Mouse (Mus musculus) MEL-GATA-1-ER (cell line): ENCODE results near the gene Terb2.
"Not testable (repeated sequence)": the region's sequence is repeated elsewhere in the genome, so short reads cannot be mapped to it uniquely, and the experiment has no call there.

ENCODE experiments used
- DNase-seq: peaks from one replicate; pipeline ENCODE4 v3.0.0-alpha.2; 2012; ENCODE audit warnings: low read depth; ENCODE audit errors: extremely low read depth

Gene Terb2

DNA sequence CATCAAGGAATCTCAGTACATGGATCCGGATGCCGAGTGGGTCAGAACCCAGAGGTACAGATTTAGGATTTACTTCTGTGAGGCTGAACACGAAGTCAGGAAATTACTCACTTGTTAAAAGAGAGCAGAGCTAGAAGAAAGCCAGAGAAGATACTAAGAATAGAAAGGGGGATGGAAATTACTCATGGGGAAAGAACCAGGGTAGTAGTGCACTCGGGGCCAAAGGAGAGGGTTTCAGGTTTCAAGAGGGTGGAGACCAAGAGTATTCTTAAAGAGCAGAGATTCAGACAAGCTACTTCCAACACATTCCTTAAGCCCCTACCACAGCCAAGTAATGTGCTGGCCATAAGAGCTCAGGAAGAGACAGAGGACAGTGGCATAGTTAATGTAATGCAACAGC lies 24.5 kb upstream of the Terb2 start:
- DNase-seq, result no peak

DNA sequence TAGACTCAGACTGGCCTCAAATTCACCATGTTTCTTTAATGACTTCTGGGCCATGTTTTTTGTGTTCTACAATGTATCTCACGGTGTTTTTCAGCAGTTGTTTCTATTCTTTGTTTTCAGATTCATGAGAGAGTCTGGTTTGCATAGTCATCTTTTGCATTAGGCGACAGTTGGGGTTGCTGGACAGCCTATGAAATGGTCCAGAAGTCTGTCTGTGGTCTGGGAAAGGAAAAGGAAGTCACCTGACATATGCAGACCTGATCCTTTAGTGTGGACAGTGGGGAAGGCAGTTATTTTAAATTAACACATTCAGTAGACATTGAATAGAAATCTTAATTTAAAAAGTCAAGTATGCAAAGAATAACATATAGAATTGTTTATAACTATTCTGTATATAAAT lies 23.5 kb upstream of the Terb2 start:
- DNase-seq, result no peak

DNA sequence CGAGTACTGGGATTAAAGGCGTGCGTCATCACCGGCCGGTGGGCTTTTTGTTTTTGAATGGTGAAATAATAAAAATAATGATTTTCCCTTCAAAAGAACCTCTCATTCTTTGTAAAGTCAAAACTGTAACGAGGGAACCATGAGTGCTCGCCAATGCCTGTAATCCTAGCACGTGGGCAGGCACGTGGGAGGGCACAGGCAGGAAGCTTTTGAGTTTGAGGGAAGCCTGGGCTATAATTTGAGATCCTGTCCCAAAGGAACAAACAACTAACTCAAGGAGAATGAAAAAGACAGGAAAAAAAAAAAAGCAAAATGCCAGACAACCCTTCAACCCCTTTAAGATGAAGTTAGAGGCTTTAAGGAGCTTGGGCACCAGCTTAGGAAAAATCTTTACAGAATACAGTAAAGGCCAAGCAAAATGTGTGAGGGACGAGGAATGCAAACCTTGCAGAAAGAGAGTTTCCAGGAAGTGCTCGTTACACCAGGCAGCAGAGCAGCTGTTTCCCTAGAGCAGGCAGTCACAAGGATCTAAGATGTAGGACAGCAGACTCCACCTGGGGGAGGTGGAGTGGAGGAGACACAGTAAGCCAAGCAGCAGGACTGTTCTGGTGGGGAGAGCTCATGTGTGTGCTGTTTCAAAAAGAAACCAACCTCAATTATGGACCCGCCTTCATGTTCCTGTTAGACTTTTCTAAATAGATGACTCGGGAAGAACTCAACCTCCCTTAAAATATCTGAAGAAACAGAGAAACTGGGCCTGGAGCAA lies 22.5 kb upstream of the Terb2 start:
- DNase-seq, result no peak

DNA sequence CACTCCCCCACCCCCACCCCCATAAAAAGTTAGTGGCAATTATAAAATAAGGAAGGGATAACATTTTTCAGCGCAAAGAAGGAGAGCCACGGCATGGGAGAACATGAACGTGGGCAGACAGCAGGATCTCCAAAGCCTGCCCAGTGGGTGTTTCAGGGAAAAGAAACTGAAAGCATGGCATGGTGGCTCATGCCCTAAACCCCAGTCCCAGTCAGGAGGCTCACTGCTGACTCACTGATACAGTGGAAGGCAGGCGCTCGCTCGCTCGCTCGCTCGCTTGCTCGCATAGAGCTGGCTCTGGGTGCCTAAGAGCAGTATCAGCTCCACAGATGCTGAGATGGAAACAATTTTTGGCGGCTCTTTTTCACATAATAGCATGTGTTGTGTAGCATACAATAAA lies 21.8 kb upstream of the Terb2 start:
- DNase-seq, result no peak

DNA sequence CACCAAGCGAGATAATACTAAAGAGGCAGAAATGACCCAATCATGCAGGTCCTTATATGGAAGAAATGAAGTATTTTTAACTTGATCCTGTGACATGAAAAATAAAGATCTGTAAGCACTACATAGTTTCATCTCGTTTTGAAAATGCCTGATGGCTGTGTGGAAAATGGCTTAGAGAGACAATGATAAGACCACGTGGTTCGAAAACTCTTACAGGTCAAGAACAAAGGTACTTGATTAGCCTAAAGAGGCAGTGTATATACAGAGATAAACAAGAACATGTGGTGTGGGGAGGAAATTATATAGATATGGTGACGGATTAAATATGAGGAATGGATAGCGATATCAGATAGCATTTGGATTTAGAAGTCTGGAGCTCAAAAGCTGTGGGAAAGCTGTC lies 14.8 kb upstream of the Terb2 start:
- no peak for DNase-seq

DNA sequence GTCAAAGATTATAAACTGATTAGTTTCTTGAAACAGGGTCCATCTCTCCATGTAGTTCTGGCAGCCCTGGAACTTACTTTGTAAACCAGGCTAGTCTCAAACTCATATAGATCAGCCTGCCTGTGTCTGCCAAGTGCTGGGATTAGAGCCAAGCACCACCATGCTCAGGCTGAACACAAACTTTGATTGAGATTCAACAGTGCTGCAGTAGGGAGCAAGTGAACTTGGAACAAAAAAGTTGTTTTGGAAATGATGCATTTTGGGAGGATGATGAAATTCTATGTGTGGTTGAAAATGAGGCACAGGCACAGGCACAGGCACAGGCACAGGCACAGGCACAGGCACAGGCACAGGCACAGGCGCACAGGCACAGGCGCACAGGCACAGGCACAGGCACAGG lies 13.9 kb upstream of the Terb2 start:
- no peak for DNase-seq

DNA sequence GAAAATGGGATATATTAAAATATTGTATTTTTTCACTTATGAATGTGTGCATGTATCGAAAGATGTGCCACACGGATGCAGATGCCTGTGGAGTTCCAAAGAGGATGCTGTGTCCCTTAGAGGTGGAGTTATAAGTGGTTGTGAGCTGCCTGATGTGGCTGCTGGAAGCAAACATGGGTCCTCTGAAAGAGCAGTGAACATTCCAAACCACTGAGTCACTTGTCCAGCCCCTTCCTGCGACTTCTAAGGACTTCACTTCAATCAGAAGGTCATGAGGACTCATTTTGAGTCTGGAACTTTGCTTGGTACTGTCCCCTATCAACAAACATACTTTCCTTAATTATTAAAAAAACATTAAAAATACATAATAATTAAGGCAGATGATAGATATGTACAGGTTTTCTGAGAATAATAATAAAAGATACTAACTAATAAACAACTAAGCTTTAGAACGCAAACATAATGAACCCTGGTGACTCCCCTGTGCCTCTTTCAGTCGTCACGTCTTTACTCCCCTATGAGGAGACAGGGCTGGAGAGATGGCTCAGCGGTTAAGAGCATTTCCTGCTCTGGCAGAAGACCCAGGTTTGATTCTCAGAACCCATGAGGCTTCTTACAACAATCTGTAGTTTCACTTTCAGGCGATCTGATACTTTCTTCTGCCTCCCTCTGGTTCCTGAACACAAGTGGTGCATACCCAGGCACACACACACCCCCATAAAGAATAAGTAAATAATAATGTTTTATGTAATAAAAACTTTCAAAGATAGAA lies 5.8 kb upstream of the Terb2 start:
- DNase-seq, result no peak

DNA sequence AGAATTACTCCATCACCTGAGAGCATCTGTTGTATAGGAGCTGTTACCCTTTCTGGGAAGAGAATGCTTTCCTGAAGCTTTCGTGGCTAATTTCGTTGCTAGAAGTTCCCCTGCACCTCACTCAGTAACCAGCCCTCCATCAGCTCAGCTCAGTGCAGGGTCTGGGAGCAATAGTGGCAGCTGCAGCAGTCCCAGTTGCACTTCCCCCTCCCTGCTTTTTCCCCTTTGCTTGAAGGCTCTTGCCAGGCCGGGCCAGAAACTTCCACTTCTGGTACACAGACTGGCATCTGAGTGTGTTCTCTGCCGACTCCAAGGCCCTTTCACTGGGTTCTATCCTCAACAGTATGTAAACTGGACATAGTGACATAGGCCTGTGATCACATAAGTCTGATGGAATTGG lies 986 bp upstream of the Terb2 start:
- DNase-seq, result no peak

DNA sequence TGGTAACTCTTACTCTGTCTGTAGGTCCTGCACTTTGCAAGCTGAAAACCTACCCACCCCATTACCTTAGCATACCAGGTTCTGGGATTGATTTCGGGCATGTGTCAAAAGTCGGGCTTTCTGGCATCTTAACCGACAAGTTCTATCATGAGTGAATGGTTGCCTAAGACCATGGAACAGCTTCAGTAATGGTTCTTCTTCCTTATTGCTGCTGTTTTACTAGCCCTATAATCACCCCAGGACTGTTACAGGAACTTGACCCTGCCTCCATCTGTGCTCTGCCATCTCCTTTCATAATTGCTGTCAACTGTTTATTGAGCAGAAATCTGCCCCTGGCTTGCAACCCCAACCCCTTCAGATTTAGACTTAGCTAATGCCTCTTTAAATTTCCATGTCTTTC lies 679 bp downstream of the Terb2 start:
- DNase-seq, result no peak

DNA sequence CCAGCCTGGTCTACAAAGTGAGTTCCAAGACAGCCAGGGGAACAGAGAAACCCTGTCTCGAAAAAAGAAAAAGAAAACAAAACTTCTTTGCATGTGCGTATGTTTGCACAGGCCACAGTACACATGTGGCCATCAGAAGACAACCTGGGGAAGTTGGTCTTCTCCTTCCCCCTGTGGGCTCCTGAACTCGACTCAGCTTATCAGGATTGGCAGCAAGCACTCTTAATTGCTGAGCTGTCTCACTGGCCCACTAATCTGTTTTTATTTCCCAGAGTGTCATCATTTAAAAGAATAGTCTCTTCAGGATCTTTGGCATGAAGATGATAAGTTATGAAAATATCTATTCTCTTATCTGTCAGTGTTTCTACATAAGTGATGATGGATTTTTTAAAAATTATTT lies 5.8 kb downstream of the Terb2 start:
- peak; percentile 32 for DNase-seq

DNA sequence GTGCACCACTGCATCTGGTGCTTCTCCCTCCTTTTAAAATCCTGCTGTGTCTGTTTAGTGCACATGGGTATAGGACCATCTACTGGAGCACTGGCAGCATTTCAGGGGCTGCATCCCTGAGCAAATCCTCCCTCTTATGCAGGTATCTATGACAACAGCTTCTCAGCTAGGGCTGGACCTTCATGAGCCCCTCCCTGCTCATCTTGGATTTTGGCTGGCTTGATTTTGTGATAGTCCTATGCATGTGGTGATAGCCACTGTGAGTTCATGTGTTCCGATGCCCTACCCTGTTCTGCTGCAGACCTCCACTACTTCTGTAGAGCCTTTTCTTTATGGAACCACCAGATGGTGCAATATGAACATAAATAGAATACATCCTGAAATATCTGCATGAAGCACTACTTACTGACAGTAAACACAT lies 8.4 kb downstream of the Terb2 start:
- peak; percentile 51 for DNase-seq

DNA sequence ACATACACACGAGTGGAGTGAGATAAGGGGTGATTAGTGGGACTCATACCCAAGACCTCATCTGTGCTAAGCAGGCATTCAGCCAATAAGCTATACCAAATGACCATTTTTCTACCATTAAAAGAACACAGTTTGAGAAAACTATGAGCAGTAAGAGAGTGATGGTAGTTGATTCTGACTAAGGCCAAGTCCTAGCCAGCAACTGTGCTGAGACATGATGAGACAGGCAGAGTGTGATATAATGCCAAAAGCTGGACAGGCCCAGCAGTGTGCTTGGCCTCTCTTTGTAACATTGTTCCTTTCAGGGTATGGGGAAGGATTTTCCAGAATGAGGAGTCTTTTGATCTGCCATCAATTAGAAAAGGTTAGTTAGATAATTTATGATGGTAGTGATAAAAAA lies 15.4 kb downstream of the Terb2 start:
- DNase-seq, result no peak

DNA sequence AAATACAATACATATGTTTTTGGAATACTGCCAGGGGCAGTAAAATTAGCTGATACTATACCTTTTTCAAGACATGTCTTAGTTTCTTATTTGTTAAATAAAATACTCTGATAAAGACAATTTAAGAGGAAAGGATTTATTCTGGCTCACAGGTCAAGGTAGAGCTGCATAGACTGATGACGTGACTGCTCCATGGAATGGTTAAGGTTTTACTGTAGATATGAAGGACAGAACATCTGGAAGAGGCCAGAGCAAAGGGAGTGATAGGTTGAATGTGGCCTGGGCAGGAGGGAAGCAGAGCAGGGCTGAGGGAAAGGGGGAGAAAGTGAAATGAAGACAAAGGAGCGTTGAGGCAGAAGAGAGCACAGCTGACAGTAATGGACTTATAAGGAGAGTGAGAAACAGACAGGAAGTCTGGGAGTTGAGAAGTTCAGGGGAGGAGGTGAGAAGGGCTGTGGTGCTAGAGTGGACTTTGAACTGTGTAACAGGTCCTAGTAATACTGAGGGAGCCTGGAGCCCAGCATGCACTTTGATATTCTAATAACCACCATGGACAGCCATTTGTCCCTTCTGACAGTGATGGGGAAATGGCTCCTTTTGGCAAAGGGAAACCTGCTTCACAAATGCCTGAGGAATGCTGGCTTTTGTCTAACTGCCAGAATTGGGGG lies 20.5 kb downstream of the Terb2 start:
- no peak for DNase-seq

DNA sequence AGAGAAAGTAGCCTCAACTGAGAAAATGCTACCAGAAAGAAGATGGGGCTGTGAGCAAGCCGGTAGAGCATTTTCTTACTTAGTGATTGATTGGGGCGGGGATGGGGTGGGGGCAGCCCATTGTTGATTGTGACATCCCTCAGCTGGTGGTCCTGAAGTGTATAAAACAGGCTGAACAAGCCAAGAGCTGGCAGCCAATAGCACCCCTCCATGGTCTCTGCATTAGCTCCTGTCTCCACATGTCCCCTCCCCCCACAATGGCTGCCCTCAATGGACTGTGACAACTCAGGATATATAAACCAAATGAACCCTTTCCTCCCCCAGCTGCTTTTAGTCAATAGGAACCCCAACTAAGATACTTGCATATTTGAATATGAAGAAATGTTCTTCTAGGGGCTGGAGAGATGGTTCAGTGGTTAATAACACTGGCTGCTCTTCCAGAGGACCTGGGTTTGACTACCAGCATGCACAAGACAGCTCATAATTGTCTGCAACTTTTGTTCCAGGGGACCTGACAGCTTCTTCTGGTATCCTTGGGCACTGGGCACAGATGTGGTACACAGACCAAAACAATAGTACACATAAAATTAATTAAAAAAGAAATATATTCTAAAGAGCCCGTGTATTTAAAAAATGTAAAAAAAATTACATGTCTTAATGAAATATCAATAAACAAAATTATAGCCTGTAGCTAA lies 24.6 kb downstream of the Terb2 start:
- DNase-seq, result no peak

DNA sequence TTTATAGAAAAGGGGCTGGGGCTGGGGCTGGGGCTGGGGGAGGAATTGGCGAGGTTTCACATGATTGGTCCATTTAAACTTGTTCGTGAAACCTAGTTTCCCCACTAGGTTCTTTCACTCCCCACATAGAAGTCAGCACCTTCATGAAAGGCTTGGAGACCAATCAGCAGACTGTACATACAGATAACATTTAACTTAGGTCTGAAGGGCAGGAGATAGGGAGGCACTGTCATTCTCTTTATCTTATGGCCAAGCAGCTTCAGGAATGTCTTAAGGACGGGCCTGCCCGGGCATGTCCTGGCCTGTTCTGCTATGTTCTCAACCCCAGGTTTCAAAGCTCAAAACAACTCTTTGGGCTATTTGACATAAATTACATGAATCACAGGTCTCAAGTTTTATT lies 31.0 kb downstream of the Terb2 start:
- DNase-seq, result not testable (repeated sequence)

DNA sequence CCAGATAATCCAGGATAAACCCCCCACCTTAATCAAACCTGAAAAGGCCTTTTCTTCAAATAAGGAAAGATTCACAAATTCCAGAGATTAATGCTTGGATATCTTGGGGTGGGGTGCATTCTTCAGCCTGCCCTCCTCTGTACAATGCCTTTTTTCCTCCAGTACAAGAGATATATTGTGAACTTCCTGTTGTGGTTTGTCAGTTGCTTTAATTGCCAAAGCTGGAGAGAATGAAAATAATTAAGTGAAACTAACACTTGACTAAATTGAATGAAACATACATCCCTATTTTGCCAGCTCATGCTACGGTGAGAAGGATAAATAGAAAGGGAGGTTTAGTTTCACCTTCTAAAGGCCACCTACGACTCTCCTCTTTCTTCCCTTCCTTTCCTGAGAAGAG lies 32.2 kb downstream of the Terb2 start:
- no peak for DNase-seq

DNA sequence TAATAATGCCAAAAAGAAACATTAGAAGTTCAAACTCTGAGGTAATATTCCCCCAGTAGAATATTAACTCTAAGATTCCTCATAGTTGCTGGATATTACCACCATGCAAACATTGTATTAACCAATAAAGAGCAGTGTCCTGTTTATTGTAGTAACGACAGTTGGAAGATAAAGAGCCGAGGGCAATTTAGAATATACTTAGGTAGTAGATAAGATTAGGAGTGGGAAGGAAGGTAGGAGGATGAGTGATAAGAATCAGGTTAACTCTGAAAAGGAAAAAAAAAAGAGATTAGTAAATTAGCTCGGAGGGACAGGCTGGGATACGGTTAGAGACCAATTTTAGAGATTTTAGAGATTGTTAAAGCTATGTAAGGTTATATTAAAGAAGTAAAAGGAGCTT lies 35.3 kb downstream of the Terb2 start:
- DNase-seq, result no peak

DNA sequence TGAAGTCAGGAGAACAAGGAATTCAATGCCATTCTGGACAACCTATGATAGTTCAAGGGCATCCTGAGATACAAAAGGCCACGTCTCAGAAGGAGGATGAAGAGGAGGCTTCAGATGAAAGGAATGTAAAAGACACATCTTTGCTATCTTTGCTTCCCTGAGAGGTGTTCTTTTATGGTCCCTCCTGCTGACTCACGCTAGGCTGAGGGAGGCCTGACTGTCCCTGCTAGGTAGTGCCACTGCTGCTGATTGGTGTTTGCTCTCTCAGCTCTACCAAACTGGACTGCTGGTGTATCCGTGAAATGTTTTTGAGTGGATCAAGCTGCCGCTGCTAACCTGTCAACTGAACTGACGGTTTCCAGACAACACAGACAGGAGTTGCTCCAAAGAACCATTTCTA lies 35.7 kb downstream of the Terb2 start:
- DNase-seq, result no peak

DNA sequence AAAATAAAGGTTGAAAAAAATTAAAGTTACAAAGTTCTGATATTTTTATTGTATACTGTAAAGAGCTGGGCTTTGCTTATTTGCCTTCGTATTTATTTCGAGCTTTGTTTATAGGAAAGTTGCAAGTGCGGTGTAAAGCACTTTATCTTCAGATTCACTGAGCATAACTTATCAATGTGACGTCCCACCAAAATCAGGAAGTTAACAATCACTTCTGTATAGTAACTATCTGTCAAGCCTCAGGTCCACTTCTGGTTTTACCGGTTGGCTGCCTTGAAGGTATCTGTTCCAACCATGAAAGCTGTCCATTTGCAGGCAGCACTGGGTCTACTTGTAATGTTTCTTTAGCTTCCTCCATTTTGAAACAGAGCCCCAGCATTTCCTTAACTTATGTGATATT lies 36.2 kb downstream of the Terb2 start:
- DNase-seq, result peak; percentile 62

DNA sequence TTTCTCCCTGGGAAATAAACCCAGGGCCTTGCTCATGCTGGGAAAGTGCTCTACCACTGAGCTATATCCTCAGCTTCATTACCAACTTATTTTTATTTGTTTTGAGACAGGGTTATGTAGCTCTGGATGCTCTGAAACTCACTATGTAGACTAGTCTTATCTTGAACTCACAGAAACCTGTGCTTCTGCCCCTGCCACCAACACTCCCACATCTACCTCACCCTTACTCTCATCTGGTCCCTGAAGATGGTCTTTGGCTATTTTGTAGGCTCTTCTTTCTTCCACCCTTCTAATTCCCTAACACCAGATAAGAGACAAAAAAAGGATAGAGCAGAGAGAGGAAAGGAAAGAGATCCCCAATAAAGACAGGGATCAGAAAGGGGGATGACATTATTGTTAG lies 37.6 kb downstream of the Terb2 start:
- no peak for DNase-seq

DNA sequence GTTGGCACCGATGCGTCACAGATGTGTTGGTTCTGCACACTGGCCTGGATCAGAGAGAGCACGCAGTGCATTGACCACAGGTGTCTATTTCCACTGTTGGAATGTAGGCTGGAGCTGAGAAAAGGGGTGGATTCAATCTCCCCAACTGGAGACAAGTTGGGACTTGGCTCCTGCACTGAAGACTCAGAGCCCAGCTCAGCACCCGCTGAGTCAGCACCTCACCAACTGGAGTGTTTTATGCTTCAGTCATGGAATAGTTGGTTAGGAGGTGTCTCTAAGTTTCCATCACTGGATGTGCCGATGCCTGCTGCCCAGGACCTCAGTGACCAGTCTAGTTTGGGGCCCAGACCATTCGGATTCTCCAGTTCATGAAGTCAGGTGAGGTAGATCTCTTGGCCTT lies 44.3 kb downstream of the Terb2 start:
- no peak for DNase-seq

DNA sequence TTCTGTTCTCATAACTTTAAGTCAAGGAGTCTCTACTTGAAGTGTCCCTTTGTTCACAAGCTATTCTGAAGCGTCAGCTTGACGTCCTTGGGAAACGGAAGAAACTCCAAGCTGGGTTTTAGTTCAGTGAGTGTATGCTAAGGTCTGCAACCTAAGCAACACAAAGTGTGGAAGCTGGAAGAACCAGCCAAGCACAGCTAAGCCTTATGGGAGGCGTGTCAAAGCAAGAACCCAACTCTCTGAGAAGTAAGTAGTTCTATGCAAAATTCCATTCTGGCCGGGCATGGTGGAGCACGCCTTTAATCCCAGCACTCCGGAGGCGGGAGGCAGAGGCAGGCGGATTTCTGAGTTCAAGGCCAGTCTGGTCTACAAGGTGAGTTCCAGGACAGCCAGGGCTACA lies 45.5 kb downstream of the Terb2 start:
- no peak for DNase-seq
